Mouse (Mus musculus) heart, adult 11 months (tissue): Measurements from ENCODE around the gene Ints3.
A peak's percentile ranks its signal among the peaks of the same experiment; 100 is the strongest.

Source experiments
- DNase-seq: peaks from one replicate; pipeline ENCODE4 v3.0.0; 2022

Gene Ints3

GRCm38 (mm10) chr3:90433381-90434020 is at the start of gene Ints3:
Ints3 (minus strand) TSS chr3:90433622.
- DNase-seq, result peak; percentile 100

DNA sequence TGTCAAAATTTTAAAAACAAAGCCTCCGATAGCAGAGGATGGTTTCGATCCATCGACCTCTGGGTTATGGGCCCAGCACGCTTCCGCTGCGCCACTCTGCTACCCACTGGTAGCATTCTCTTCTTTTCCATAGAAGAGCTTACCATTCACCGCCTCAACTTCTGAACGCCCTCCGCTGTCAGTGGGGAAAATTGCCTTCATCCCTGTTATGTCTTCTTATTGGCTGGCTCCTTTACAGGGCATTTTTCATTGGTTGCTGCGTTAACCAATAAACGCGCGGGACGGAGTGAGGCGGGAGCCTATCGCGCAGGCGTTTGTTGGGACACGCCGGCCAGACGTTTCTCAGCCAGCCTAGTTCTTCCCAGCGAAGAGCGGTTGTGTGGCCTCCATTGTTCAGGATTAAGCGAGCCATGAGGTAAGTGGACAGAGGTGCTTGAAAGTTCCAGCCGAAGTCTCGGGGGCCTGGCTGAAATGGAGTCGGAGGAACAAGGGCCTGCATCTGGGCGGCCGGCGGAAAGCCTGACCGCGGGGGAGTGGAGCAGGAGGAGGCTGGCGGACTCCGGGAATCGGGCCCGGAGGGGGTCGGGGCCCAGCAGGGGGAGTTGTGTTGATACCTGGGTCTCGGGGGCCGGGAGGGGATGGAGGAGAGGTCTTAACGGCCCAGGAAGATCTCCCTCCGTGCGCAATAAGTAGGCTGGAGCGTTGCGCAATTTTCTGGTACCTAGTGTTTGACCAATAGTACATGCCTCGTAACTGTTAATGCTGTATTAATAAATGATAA is 42.6 kb upstream of the Ints3 start, which contains the start of gene Ilf2:
TSS of gene Ilf2 (plus strand) at position 296 of the 781 bp plus-strand sequence.
- DNase-seq, result peak; percentile 100

- DNase-seq, result no peak
Observed at GRCm38 (mm10) chr3:90475151-90475830, 41.9 kb upstream of the Ints3 start.

DNA sequence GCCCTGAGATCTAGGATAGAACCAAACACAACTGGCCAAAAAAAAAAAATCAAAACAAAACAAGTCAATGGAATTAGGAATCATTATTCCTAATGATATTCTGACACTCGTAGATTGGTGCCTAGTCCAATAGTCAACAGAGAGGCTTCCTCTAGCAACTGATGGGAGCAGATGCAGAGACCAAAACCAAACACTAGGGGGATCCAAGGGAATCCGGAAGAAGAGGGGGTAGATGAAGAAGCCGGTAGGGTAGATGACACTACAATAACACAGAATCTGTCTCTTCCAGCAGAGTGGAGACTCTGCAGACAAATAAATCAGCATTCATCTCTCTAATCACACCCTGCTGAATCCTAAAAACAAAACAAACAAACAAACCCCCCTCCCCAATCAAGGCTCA is 38.8 kb upstream of the Ints3 start:
- peak; percentile 96 for DNase-seq

GRCm38 (mm10) chr3:90467618-90468300 is 34.3 kb upstream of the Ints3 start:
- DNase-seq, result no peak

DNA sequence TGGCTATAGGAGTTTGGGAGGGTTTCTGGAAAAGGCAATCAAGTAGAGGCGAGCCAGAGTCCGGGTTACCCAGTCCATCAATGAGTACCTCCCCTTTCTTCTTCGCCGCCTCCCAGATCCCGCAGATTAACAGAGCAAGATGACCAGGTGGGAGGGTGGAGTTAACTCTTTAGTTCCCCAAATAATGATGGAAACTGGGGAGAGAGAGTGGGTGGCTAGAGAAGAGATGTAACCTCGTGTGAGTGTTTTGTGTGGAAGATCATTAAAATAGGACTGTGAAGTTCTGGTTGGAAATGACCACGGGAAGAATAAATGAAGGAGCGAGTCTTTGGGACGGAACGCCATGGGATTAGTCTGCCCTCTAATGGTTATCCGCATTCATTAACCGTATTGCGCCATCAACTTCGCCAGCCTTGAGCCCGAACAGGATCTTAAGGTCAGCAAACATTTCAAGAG is 32.9 kb upstream of the Ints3 start:
- DNase-seq, result peak; percentile 97

DNA sequence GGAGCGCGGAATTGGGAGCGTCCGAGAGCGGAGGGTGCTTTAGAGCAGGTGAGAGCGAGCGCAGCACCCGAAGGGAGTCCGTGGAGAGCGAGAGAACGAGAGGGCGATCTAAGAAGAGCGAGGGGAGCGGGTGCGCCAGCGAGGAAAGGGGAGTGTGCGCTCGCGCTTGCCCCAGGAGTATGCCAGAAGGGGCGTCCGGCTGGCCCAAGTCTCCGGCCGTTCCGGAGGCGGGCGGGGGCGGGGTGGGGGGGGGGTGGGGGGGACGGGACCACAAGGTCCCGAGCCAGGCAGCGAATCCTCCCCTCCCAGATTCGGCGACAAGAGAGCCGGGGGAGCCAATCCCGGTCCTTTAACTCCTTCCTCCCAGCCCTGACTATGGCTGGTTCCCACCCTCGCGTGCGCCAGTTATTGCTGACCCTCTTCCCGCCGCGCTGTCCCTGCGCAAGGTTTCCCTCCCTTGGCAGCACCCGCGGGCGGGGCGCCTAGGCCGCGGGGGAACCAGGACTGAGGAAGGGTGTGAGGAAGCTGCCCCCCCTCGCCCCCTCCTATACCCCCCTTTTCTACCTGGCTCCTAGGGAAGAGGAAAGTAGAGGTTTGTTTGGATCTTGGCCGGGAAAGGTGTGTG is 32.4 kb upstream of the Ints3 start, which contains the start of gene Npr1:
TSS of gene Npr1 (minus strand) at position 181 of the 625 bp plus-strand sequence.
- peak; percentile 98 for DNase-seq

- DNase-seq, result no peak
Observed at GRCm38 (mm10) chr3:90465081-90465685, 31.8 kb upstream of the Ints3 start.

- DNase-seq, result peak; percentile 95
Observed at GRCm38 (mm10) chr3:90464552-90465080, 31.2 kb upstream of the Ints3 start.

DNA sequence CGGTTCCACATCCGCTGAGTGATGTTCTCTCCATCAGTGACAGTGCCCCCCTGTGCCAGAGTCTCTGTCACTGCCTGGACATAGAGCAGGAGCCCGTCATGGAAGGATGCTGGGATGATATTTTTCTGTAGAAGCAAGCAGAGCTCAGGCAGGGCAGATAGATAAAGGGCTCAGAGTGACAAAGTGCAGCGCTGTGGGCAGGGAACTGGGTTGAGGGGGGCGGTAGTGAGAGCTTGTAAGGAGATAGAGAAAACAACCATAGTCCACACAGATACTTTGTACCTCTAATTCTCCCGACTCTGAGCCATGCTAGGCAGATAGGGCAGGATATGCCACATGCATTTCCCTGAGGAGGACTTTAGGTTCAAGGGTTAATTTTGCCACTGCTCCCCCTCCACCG is 29.2 kb upstream of the Ints3 start:
- DNase-seq, result no peak

- peak; percentile 87 for DNase-seq
Observed at GRCm38 (mm10) chr3:90461935-90462334, 28.5 kb upstream of the Ints3 start.

- peak; percentile 94 for DNase-seq
Observed at GRCm38 (mm10) chr3:90460315-90460714, 26.9 kb upstream of the Ints3 start.

DNA sequence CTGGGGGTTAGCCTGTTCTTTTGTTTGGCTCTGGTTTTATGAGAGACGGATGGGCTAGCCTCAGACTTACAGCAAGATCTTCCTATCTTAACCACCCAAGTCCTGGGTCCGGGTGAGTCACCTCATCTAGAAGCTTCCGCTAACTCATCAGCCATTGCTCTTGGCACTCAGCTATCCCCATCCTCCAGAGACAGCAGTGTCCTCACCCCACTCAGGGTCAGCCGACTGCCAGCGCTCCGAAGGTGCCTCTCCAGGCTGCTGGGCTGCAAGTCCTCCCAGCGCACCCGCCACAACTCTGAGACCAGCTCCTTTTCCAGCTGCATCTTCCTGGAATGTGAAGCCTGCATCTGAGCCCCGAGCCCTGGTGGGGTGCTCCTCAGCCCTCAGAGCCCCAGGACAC is 26.3 kb upstream of the Ints3 start:
- peak; percentile 89 for DNase-seq

DNA sequence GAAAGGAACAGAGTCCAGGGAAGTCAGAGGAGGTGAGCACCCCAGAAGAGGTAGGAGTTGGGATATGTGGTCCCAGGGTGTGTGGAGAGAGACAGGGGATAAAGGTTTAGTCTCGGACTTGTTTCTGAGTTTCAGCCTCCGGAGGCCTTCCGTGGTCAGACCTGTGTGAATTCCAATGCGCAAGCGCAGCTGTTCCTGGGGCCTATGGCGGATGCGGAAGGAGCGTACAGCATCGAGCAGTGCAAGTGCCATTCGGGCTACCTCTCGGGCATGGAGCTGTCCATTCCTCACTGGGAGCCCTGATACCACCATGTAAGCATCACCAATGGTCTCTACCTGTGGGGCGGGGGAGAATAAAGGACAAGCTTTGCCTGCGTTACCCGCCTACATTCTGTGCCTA is 21.5 kb upstream of the Ints3 start:
- DNase-seq, result no peak

DNA sequence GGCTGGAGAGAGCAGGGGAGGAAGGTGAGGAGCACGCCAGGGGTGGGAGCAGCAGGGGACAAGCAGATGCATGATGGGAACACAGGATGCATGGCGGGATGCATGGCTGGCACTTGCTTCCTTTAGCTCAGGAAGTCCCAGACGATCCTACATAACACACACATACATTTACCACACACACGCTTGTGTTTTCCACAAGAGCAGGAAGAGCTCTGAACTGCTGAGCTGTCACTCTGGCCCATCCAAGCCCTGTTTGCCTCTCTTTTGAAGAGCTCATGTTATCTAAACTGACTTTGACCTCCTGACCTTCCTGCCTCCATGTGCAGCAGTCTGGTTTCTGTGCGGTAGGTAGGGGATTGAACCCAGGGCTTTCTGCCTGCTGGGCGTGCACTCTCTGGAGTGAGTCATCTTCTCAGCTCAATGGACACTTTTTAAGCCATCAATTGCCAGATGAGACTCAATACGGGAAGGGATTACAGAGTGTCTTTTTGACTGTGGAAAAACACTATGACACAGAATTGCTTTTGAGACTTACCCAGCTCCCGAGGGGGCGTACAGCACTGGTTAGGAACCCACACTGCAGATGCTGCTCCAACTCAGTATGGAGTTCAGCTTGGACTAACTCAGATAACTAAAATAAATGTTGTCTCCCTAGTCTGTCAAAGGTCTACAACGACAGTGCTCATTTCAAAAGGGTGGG is 18.1 kb upstream of the Ints3 start:
- no peak for DNase-seq

GRCm38 (mm10) chr3:90450874-90451273 is 17.5 kb upstream of the Ints3 start:
- peak; percentile 91 for DNase-seq

- DNase-seq, result no peak
Observed at GRCm38 (mm10) chr3:90448626-90449025, 15.2 kb upstream of the Ints3 start.

- peak; percentile 97 for DNase-seq
Observed at GRCm38 (mm10) chr3:90447123-90447494, 13.7 kb upstream of the Ints3 start.

DNA sequence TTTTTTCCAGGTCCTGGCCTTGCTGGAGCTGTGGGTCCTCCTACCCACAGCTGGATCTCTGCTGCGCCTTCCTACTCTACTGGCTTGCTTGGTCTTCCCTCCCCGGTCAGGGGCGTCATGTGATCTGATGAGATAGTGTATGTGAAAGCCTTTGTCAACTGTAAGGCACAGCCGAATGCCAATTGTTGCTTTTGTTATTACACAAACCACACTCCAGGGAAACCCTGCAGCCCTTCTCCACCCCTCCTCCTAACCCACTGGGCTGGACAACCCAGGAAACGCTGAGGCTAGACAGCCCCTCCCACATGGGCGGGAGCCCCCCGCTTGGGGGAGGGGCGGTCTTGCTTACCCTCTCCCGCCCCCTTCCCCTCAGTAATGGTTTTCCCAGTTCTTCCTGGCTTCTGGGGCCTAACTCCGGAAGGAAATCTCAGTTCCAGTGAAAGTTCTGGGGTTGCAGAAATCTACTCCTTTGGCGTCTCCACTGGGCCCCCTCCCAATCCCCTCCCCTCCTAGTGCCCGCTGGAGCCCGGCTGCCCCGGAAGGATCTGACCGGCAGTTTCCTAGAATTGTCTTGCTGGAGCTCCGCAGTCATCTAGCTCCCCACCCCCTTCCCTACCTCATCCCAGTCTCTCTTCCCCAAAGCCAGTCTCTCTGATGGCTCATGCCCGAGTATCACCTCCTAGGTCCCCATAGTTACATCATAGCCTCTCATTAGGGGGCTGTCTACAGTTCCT is 13.1 kb upstream of the Ints3 start:
- DNase-seq, result peak; percentile 100
